Mouse (Mus musculus) regulatory T cell (primary cell): ENCODE data around the gene Olfml2b.

Experiments
- in situ Hi-C: fragments of 300-600 bp; cut with MboI, MseI; formaldehyde crosslinking; loops from one replicate; pipeline ENCODE4 v1.15.1; 2025; ENCODE audit warnings: high pct_unique_total_duplicates

The Olfml2b gene

DNA sequence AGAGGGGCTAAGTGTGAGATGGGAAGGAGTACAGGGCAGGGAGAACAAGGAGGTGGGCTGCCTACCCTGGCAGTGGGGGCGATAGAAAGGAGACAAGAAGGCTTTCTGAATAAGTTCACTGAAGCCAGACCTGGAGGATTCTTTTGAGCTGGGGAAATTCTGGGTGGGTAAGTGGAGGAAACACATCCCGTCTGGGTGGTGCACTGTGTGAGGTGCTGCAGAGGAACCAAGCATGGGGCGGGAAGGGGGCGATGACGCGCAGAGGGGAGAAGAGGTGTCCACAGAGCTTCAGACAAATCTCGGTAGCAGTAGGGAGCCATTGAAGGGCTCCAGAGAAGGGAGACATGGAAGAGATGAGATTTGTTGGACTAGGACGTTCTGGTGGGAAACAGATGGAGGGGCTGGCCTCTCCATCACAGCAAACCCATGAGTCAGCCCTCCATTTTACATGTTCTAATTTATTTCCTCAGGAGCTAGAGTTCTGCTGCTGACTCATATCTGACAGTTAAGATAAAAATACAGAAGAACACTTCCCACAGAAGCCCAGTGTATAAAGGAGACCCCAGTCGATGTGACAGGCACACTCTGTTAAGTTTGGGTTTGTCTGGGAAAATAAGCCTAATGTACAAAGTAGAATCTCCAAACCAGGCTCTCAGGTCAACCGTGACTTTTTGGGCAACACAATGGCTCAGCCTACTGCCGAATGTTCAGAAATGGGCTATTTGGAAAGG lies 87.7 kb downstream of the Olfml2b start:
- in situ Hi-C loops = no loop called here
